Mouse (Mus musculus) CH12.LX (cell line): ENCODE measurements around the gene Cacna2d4. TPM values are rescaled to one million over a fixed set of nuclear protein-coding genes. Genes with fewer than 3 reads are reported as not detected.

ENCODE experiments used
- DNase-seq: peaks from one replicate; pipeline ENCODE4 v3.0.0-alpha.2; 2013; ENCODE audit errors: extremely low read depth
- H3K27ac ChIP-seq: 2 replicates; pipeline ENCODE4 v1.5.1; 2012; ENCODE audit warnings: low read depth, mild to moderate bottlenecking, control low read depth, moderate library complexity; ENCODE audit not compliant: insufficient read depth
- H3K27me3 ChIP-seq: replicated peaks from 2 replicates; pipeline ENCODE3; 2012; ENCODE audit warnings: inconsistent platforms
- H3K36me3 ChIP-seq, 2 experiments: replicated peaks in 1 of 2; 2 replicates each; pipeline versions ENCODE3 to v1.6.1; 2012; ENCODE audit warnings: inconsistent platforms in 1 of 2, low read length in 1 of 2, mild to moderate bottlenecking in 1 of 2, mixed read lengths in 1 of 2, moderate library complexity in 1 of 2; ENCODE audit not compliant: control insufficient read depth in 1 of 2, insufficient read depth in 1 of 2
- H3K4me1 ChIP-seq, 2 experiments: 2 replicates each; pipeline ENCODE4 v1.6.1; 2012; ENCODE audit warnings: inconsistent platforms in 1 of 2, moderate library complexity in 1 of 2; ENCODE audit not compliant: insufficient read depth in 2 of 2, control insufficient read depth in 1 of 2
- H3K4me2 ChIP-seq: 2 replicates; pipeline ENCODE4 v1.6.1; 2012; ENCODE audit warnings: low read depth, mild to moderate bottlenecking, control low read depth; ENCODE audit not compliant: poor library complexity, insufficient read depth, severe bottlenecking
- H3K4me3 ChIP-seq, 3 experiments: fragments of 150-350 bp in 1 of 3; sonication (generic) in 1 of 3; replicated peaks in 1 of 3; 2 replicates each; pipeline versions ENCODE3 to v1.5.1; 2011 to 2012; ENCODE audit warnings: low read depth in 2 of 3, low read length in 2 of 3, mild to moderate bottlenecking in 2 of 3, moderate library complexity in 2 of 3, control low read depth in 1 of 3, improper control_type of control experiment in 1 of 3, inconsistent platforms in 1 of 3, mixed read lengths in 1 of 3; ENCODE audit not compliant: poor library complexity in 1 of 3
- H3K79me2 ChIP-seq: replicated peaks from 2 replicates; pipeline ENCODE4 v1.6.1; 2012; ENCODE audit warnings: mild to moderate bottlenecking, moderate library complexity; ENCODE audit not compliant: control insufficient read depth, poor library complexity, insufficient read depth, severe bottlenecking; ENCODE audit errors: extremely low read depth
- H3K9ac ChIP-seq: 2 replicates; pipeline ENCODE4 v1.6.1; 2012; ENCODE audit warnings: low read depth, mild to moderate bottlenecking, control low read depth, moderate library complexity; ENCODE audit not compliant: insufficient read depth
- H3K9me3 ChIP-seq: replicated peaks from 2 replicates; pipeline ENCODE3; 2012; ENCODE audit warnings: low read length, inconsistent platforms, mixed read lengths
- CHD2 ChIP-seq: IDR thresholded peaks from 2 replicates; pipeline ENCODE4 v1.6.1; 2011; ENCODE audit warnings: low read length, improper control_type of control experiment
- ETS1 ChIP-seq: conservative IDR thresholded peaks from 2 replicates; pipeline ENCODE4 v1.6.1; 2012; ENCODE audit warnings: low read depth, mild to moderate bottlenecking, inconsistent platforms, low read length, improper control_type of control experiment, moderate library complexity
- HCFC1 ChIP-seq: IDR thresholded peaks from 2 replicates; pipeline ENCODE4 v1.6.1; 2012; ENCODE audit warnings: low read depth, mild to moderate bottlenecking, inconsistent platforms, low read length, improper control_type of control experiment
- IRF4 ChIP-seq: IDR thresholded peaks from 2 replicates; pipeline ENCODE4 v1.6.1; 2014; ENCODE audit warnings: low read depth, mild to moderate bottlenecking, inconsistent platforms, low read length, improper control_type of control experiment
- KAT2A ChIP-seq: IDR thresholded peaks from 2 replicates; pipeline ENCODE4 v1.6.1; 2012; ENCODE audit warnings: low read length, improper control_type of control experiment, inconsistent platforms; ENCODE audit not compliant: insufficient replicate concordance
- MAX ChIP-seq: IDR thresholded peaks from 2 replicates; pipeline ENCODE4 v1.6.1; 2011; ENCODE audit warnings: low read length, improper control_type of control experiment
- MEF2A ChIP-seq: IDR thresholded peaks from 2 replicates; pipeline ENCODE4 v1.6.1; 2014; ENCODE audit warnings: low read depth, mild to moderate bottlenecking, inconsistent platforms, low read length, improper control_type of control experiment, borderline replicate concordance
- MXI1 ChIP-seq: IDR thresholded peaks from 2 replicates; pipeline ENCODE4 v1.6.1; 2011; ENCODE audit warnings: mild to moderate bottlenecking, low read depth, low read length, improper control_type of control experiment
- MYC ChIP-seq: IDR thresholded peaks from 2 replicates; pipeline ENCODE4 v1.6.1; 2011; ENCODE audit warnings: low read depth, mild to moderate bottlenecking, improper control_type of control experiment, low read length
- NELFE ChIP-seq: IDR thresholded peaks from 2 replicates; pipeline ENCODE4 v1.6.1; 2011; ENCODE audit warnings: low read depth, low read length, improper control_type of control experiment
- NRF1 ChIP-seq: IDR thresholded peaks from 2 replicates; pipeline ENCODE4 v1.6.1; 2014; ENCODE audit warnings: low read depth, mild to moderate bottlenecking, inconsistent platforms, low read length, improper control_type of control experiment, moderate library complexity
- PAX5 ChIP-seq: IDR thresholded peaks from 2 replicates; pipeline ENCODE4 v1.6.1; 2012; ENCODE audit warnings: low read length, inconsistent platforms, mixed read lengths
- POLR2A ChIP-seq: IDR thresholded peaks from 2 replicates; pipeline ENCODE4 v1.6.1; 2011; ENCODE audit warnings: low read depth, mild to moderate bottlenecking, improper control_type of control experiment, low read length
- RAD21 ChIP-seq: IDR thresholded peaks from 2 replicates; pipeline ENCODE4 v1.6.1; 2011; ENCODE audit warnings: low read depth, mild to moderate bottlenecking, low read length, improper control_type of control experiment, moderate library complexity
- SIN3A ChIP-seq: IDR thresholded peaks from 2 replicates; pipeline ENCODE4 v1.6.1; 2012; ENCODE audit warnings: low read length, improper control_type of control experiment, inconsistent platforms
- SMC3 ChIP-seq: IDR thresholded peaks from 2 replicates; pipeline ENCODE4 v1.6.1; 2011; ENCODE audit warnings: low read depth, low read length, improper control_type of control experiment
- UBTF ChIP-seq: IDR thresholded peaks from 2 replicates; pipeline ENCODE4 v1.6.1; 2012; ENCODE audit warnings: low read depth, mild to moderate bottlenecking, inconsistent platforms, low read length, improper control_type of control experiment, moderate library complexity
- USF1 ChIP-seq: IDR thresholded peaks from 2 replicates; pipeline ENCODE4 v1.6.1; 2014; ENCODE audit warnings: low read depth, mild to moderate bottlenecking, inconsistent platforms, low read length, improper control_type of control experiment
- ZC3H11A ChIP-seq: IDR thresholded peaks from 2 replicates; pipeline ENCODE4 v1.6.1; 2012; ENCODE audit warnings: low read depth, mild to moderate bottlenecking, inconsistent platforms, low read length, improper control_type of control experiment
- ZNF384 ChIP-seq: IDR thresholded peaks from 2 replicates; pipeline ENCODE4 v1.6.1; 2012; ENCODE audit warnings: low read depth, low read length, improper control_type of control experiment, inconsistent platforms
- dilution Hi-C: fragments of 300-500 bp; cut with MboI; formaldehyde crosslinking; loops from 2 replicates; pipeline ENCODE4 v1.14.3; 2020; ENCODE audit warnings: low sequenced_read_pairs; ENCODE audit not compliant: extremely low pct_unique_long_range_greater_than_20kb, extremely low pct_ligation_motif_present
- in situ Hi-C: fragments of 300-500 bp; cut with MboI; formaldehyde crosslinking; loops from 3 replicates; pipeline ENCODE4 v1.14.3; 2019; ENCODE audit warnings: low sequenced_read_pairs, low pct_ligation_motif_present, low pct_unique_long_range_greater_than_20kb, mixed read lengths
- polyA plus RNA-seq: library from polyadenylated mRNA; unstranded; fragments of >175 nt; gene quantifications from 2 replicates; pipeline ENCODE4 v1.2.1, GENCODE M21; 2012; ENCODE audit warnings: low read depth; ENCODE audit not compliant: insufficient read length
- total RNA-seq, 2 experiments: library from RNA; depleted of rRNA; stranded (reverse); fragments of 300-350 nt in 1 of 2; fragments of >200 nt in 1 of 2; gene quantifications; 2 replicates each; pipeline ENCODE4 v1.2.3; 2012 to 2014

The Cacna2d4 gene
- total and polyA plus RNA-seq, 3 experiments, result 0.08 to 0.64 (median 0.44) TPM

DNA sequence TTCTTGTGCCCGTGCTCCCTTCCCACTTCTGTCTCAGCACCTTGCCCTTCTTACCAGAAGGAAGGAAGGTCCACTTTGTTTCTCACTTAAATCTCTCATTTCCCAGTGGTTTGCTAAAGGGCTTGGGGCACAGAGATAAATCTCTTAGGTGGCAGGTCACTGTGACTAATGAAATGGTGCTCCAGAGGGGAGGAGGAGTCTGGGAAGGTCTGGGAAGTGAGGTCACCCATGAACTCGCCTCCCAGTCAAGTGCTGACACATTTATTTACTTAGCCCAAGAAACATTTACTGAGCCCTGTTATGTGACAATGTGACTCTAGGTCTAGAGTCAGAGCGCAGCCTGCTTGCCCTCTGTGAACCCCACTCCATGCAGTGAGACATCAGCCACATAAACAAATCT, 96.9 kb downstream of the Cacna2d4 start:
- dilution Hi-C loops, result no loop called here
- H3K36me3 ChIP-seq, result no peaks in the 10 kb centered on the region
- no peak overlapping the region for H3K9ac ChIP-seq
- no peaks in the 10 kb centered on the region for H3K79me2 ChIP-seq
- no peak for TF ChIP-seq MYC
- TF ChIP-seq IRF4, result no peak
- TF ChIP-seq RAD21, result no peak
- no peak for TF ChIP-seq NRF1
- H3K4me1 ChIP-seq, result peaks cover 2 to 13% of the 10 kb centered on the region in 2 experiments; a peak in 3 of 4 replicates
- in situ Hi-C loops, result loop anchor here (25.0 kb wide), 1 partner anchor 721 kb away; no protein-coding TSS in a partner anchor
- peaks cover 41% of the 10 kb centered on the region for H3K27me3 ChIP-seq
- H3K27ac ChIP-seq, result no peak overlapping the region
- no peak overlapping the region for H3K4me2 ChIP-seq
- no peak overlapping the region for H3K4me3 ChIP-seq
- H3K9me3 ChIP-seq, result no peaks in the 10 kb centered on the region
- DNase-seq, result no peak

- dilution Hi-C loops (no loop called here), in situ Hi-C loops (loop anchor here (25.0 kb wide), 1 partner anchor 722 kb away; no protein-coding TSS in a partner anchor)
- no peak overlapping the region for H3K27ac ChIP-seq
- H3K4me3 ChIP-seq, result no peak overlapping the region
- H3K9ac ChIP-seq, result no peak overlapping the region
- no peaks in the 10 kb centered on the region for H3K9me3 ChIP-seq
- H3K4me2 ChIP-seq, result no peak overlapping the region
- no peaks in the 10 kb centered on the region for H3K79me2 ChIP-seq
- peaks cover 2 to 18% of the 10 kb centered on the region in 2 experiments; a peak in 3 of 4 replicates for H3K4me1 ChIP-seq
- peaks cover 36% of the 10 kb centered on the region for H3K27me3 ChIP-seq
- no peak for DNase-seq
- H3K36me3 ChIP-seq, result no peaks in the 10 kb centered on the region
- no peak for TF ChIP-seq PAX5
- TF ChIP-seq MYC, result no peak
- no peak for TF ChIP-seq UBTF
- no peak for TF ChIP-seq POLR2A
- TF ChIP-seq SIN3A, result no peak
- no peak for TF ChIP-seq MEF2A
- TF ChIP-seq CHD2, result no peak
- TF ChIP-seq ETS1, result no peak
- TF ChIP-seq MAX, result no peak
- no peak for TF ChIP-seq ZNF384
- TF ChIP-seq MXI1, result no peak
- no peak for TF ChIP-seq ZC3H11A
- no peak for TF ChIP-seq USF1
- TF ChIP-seq SMC3, result no peak
- no peak for TF ChIP-seq NELFE
- TF ChIP-seq KAT2A, result no peak
- TF ChIP-seq HCFC1, result no peak
These were observed 97.5 kb downstream of the Cacna2d4 start for GRCm38 (mm10) chr6:119333831-119334230.
